Mouse (Mus musculus) adrenal gland, adult 8-10 months (tissue): ENCODE measurements around the gene Fbxw8. TPM values are rescaled to one million over a fixed set of nuclear protein-coding genes. Genes with fewer than 3 reads are reported as not detected.

Experiments used
- DNase-seq: peaks from one replicate; pipeline ENCODE4 v3.0.0; 2022
- total RNA-seq, 4 experiments: library from RNA; stranded (reverse); gene quantifications; 2 replicates each; pipeline ENCODE4 v1.2.4; 2022

The Fbxw8 gene
- total RNA-seq, 4 experiments from 2014 or later = 47.0 to 57.6 (median 51.7) TPM

GRCm38 (mm10) chr5:118106667-118107066, 48.6 kb downstream of the Fbxw8 start:
- no peak for DNase-seq

- DNase-seq = no peak
These were observed 49.7 kb downstream of the Fbxw8 start for GRCm38 (mm10) chr5:118105536-118105935.

GRCm38 (mm10) chr5:118099870-118100478, 55.3 kb downstream of the Fbxw8 start:
- no peak for DNase-seq

GRCm38 (mm10) chr5:118099069-118099869, 56.0 kb downstream of the Fbxw8 start:
- DNase-seq = no peak

- no peak for DNase-seq
These were observed 58.9 kb downstream of the Fbxw8 start for GRCm38 (mm10) chr5:118096317-118096716.

- no peak for DNase-seq
These were observed 59.4 kb downstream of the Fbxw8 start for GRCm38 (mm10) chr5:118095849-118096248.

- no peak for DNase-seq
These were observed 59.8 kb downstream of the Fbxw8 start for GRCm38 (mm10) chr5:118095433-118095832.

GRCm38 (mm10) chr5:118093321-118094035, 61.8 kb downstream of the Fbxw8 start:
- DNase-seq = no peak

- DNase-seq = no peak
These were observed 64.4 kb downstream of the Fbxw8 start for GRCm38 (mm10) chr5:118090837-118091236.

GRCm38 (mm10) chr5:118090101-118090500, 65.2 kb downstream of the Fbxw8 start:
- no peak for DNase-seq

GRCm38 (mm10) chr5:118089102-118089501, 66.2 kb downstream of the Fbxw8 start:
- DNase-seq = no peak

- DNase-seq = no peak
These were observed 68.3 kb downstream of the Fbxw8 start for GRCm38 (mm10) chr5:118086956-118087355.

- no peak for DNase-seq
These were observed 70.0 kb downstream of the Fbxw8 start for GRCm38 (mm10) chr5:118085313-118085712.

GRCm38 (mm10) chr5:118084171-118084727, 71.0 kb downstream of the Fbxw8 start:
- DNase-seq = no peak

- DNase-seq = no peak
These were observed 72.1 kb downstream of the Fbxw8 start for GRCm38 (mm10) chr5:118083060-118083638.

GRCm38 (mm10) chr5:118081996-118082395, 73.3 kb downstream of the Fbxw8 start:
- DNase-seq = no peak

- no peak for DNase-seq
These were observed 73.8 kb downstream of the Fbxw8 start for GRCm38 (mm10) chr5:118081374-118081949.

GRCm38 (mm10) chr5:118079839-118080250, 75.4 kb downstream of the Fbxw8 start:
- no peak for DNase-seq

GRCm38 (mm10) chr5:118079354-118079753, 75.9 kb downstream of the Fbxw8 start:
- DNase-seq = no peak

GRCm38 (mm10) chr5:118078550-118078949, 76.7 kb downstream of the Fbxw8 start:
- no peak for DNase-seq

- no peak for DNase-seq
These were observed 78.3 kb downstream of the Fbxw8 start for GRCm38 (mm10) chr5:118076721-118077592.
